Mouse (Mus musculus): ENCODE measurements around the gene Cpe.

Gene Cpe

GRCm38 (mm10) chr8:64582887-64583286 is 110.0 kb downstream of the Cpe start:
- in situ Hi-C loops (cut with MseI, MboI), result no loop called here

GRCm38 (mm10) chr8:64578221-64578620 is 114.6 kb downstream of the Cpe start:
- in situ Hi-C loops (cut with MseI, MboI), result no loop called here

GRCm38 (mm10) chr8:64575001-64575400 is 117.9 kb downstream of the Cpe start:
- in situ Hi-C loops (cut with MseI, MboI), result no loop called here

GRCm38 (mm10) chr8:64548054-64548850 is 144.6 kb downstream of the Cpe start:
- in situ Hi-C loops (cut with MseI, MboI), result loop anchor here (5.0 kb wide), 1 partner anchor 526 kb away; no protein-coding TSS in a partner anchor

- in situ Hi-C loops (cut with MseI, MboI), result no loop called here
Measured at GRCm38 (mm10) chr8:64543441-64543840, 149.4 kb downstream of the Cpe start.
